22 mouse cellular contexts compared by ENCODE assay signal in the genomic region with DNA sequence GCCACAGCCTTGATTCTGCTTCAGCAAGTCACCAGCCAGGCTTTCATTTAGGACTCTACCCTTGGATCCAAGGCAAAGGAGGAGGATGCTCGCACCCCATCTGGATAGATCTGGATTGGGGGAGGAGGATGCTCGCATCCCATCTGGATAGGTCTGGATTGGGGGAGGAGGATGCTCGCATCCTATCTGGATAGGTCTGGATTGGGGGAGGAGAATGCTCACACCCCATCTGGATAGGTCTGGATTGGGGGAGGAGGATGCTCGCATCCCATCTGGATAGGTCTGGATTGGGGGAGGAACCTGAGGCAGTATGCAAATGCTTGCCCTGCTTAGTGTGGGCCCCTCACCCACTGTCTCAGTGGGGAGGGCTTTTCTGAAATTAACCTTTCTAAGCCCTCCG.
DNase-seq lines count a peak whose midpoint lies in the region; ATAC-seq and TF ChIP-seq lines count a peak whose summit lies in the region.
"Had no signal": no experiment of that assay in that cellular context is flagged by ENCODE, and none has a peak within 500 bp of the region (broad histone marks: within the 10 kb centered on the region; RNA-seq: fewer than 3 reads in every experiment).

No protein-coding gene starts in this region.

- H3K4me2 ChIP-seq in embryonic facial prominence, embryonic 13.5 days, result no peak overlapping the region
- H3K4me2 ChIP-seq in kidney, postnatal 0 days (ENCODE audit: low read length), result no peak overlapping the region
- H3K4me2 ChIP-seq: embryonic facial prominence, embryonic 12.5 days; forebrain, embryonic 13.5 days; hindbrain, embryonic 12.5 days had no signal

- no peaks in the 10 kb centered on the region for H3K9me3 ChIP-seq in embryonic facial prominence, embryonic 13.5 days
- no peaks in the 10 kb centered on the region for H3K9me3 ChIP-seq in embryonic facial prominence, embryonic 10.5 days
- H3K9me3 ChIP-seq in kidney, postnatal 0 days (replicated peaks; ENCODE audit: low read length), result no peaks in the 10 kb centered on the region
- H3K9me3 ChIP-seq: embryonic facial prominence, embryonic 12.5 days; forebrain, embryonic 13.5 days; G1E; heart, embryonic 10.5 days; hindbrain, embryonic 12.5 days had no signal

- no peak overlapping the region for H3K4me3 ChIP-seq in embryonic facial prominence, embryonic 13.5 days
- no peak overlapping the region for H3K4me3 ChIP-seq in embryonic facial prominence, embryonic 10.5 days
- no peak overlapping the region for H3K4me3 ChIP-seq in kidney, postnatal 0 days (replicated peaks; ENCODE audit: low read depth, low read length)
- H3K4me3 ChIP-seq: embryonic facial prominence, embryonic 12.5 days; forebrain, embryonic 13.5 days; heart, embryonic 10.5 days; hindbrain, embryonic 12.5 days had no signal

- H3K4me1 ChIP-seq in embryonic facial prominence, embryonic 13.5 days, result no peaks in the 10 kb centered on the region
- H3K4me1 ChIP-seq in embryonic facial prominence, embryonic 10.5 days, result peaks cover 11% of the 10 kb centered on the region
- no peaks in the 10 kb centered on the region for H3K4me1 ChIP-seq in kidney, postnatal 0 days (replicated peaks; ENCODE audit: insufficient read depth, low read length)
- H3K4me1 ChIP-seq: embryonic facial prominence, embryonic 12.5 days; forebrain, embryonic 13.5 days; hindbrain, embryonic 12.5 days had no signal

- H3K9ac ChIP-seq in embryonic facial prominence, embryonic 13.5 days, result no peak overlapping the region
- no peak overlapping the region for H3K9ac ChIP-seq in kidney, postnatal 0 days (ENCODE audit: low read depth, low read length)
- H3K9ac ChIP-seq: embryonic facial prominence, embryonic 12.5 days; forebrain, embryonic 13.5 days; hindbrain, embryonic 12.5 days had no signal

- no peak overlapping the region for H3K27ac ChIP-seq in embryonic facial prominence, embryonic 13.5 days
- H3K27ac ChIP-seq in embryonic facial prominence, embryonic 10.5 days (replicated peaks), result no peak overlapping the region
- H3K27ac ChIP-seq in kidney, postnatal 0 days, result no peak overlapping the region
- H3K27ac ChIP-seq: embryonic facial prominence, embryonic 12.5 days; forebrain, embryonic 13.5 days; heart, embryonic 10.5 days; hindbrain, embryonic 12.5 days; hindbrain, postnatal 0 days had no signal

- no peak for DNase-seq in embryonic facial prominence, embryonic 10.5 days (ENCODE audit: low spot score)
- no peak for DNase-seq in kidney, postnatal 0 days (ENCODE audit: low spot score)
- no peak for DNase-seq in kidney, postnatal 36 days
- DNase-seq in brain, adult 2 months (ENCODE audit: low read depth, low spot score), result peak; percentile 59
- no peak for DNase-seq in layer of hippocampus, adult 9-11 months
- no peak for DNase-seq in cerebellum, postnatal 4 days (ENCODE audit: low spot score in 2 of 2)
- DNase-seq: cerebellum, adult 18-20 months; cerebellum, postnatal 10 days; embryo, embryonic 11 days; gastrocnemius, postnatal 10 days; heart, adult 18-20 months; heart, postnatal 10 days; heart, postnatal 4 days; kidney, adult 11 months had no signal

- no peaks in the 10 kb centered on the region for H3K27me3 ChIP-seq in embryonic facial prominence, embryonic 13.5 days
- H3K27me3 ChIP-seq in embryonic facial prominence, embryonic 10.5 days (replicated peaks; ENCODE audit: low read depth, poor library complexity, severe bottlenecking), result 0 out of 2 replicates have a peak, but pooled peaks cover 6% of the 10 kb centered on the region
- H3K27me3 ChIP-seq in kidney, postnatal 0 days (ENCODE audit: insufficient read depth, low read length), result no peaks in the 10 kb centered on the region
- H3K27me3 ChIP-seq: embryonic facial prominence, embryonic 12.5 days; forebrain, embryonic 13.5 days; hindbrain, embryonic 12.5 days had no signal

- no peak for TF ChIP-seq CTCF in kidney, postnatal 0 days (IDR thresholded peaks at IDR 0.05; ENCODE audit: low read depth)

- WGBS in embryonic facial prominence, embryonic 13.5 days, result 86% methylated on average over 5 of the region's 5 CpGs
- 91% methylated on average over 5 of the region's 5 CpGs for WGBS in embryonic facial prominence, embryonic 10.5 days
- WGBS in kidney, postnatal 0 days, result 71% methylated on average over 5 of the region's 5 CpGs

- H3K36me3 ChIP-seq in embryonic facial prominence, embryonic 13.5 days, result no peaks in the 10 kb centered on the region
- no peaks in the 10 kb centered on the region for H3K36me3 ChIP-seq in embryonic facial prominence, embryonic 10.5 days (replicated peaks)
- no peaks in the 10 kb centered on the region for H3K36me3 ChIP-seq in kidney, postnatal 0 days (ENCODE audit: insufficient read depth, low read length)
- H3K36me3 ChIP-seq: embryonic facial prominence, embryonic 12.5 days; G1E; heart, embryonic 10.5 days; hindbrain, embryonic 12.5 days had no signal

- ATAC-seq in embryonic facial prominence, embryonic 13.5 days (ENCODE audit: insufficient number of reproducible peaks, insufficient read depth, low FRiP score, low TSS enrichment, low read depth), result 0 out of 2 replicates have a peak, but pooled peaks have one; percentile 48
- ATAC-seq in kidney, postnatal 0 days (replicated peaks; ENCODE audit: low FRiP score, low read depth), result peak; percentile 68
- ATAC-seq: activated CD4-positive, CD25-positive, alpha-beta regulatory T cell, adult 4 months; forebrain, embryonic 13.5 days had no signal
